Mouse (Mus musculus): Measurements from ENCODE around the gene Ano1.

Gene Ano1

GRCm38 (mm10) chr7:144751833-144752232, at the start of gene Ano1:
Ano1 (minus strand) TSS chr7:144751974.
- no peak for DNase-seq

- DNase-seq: peak; percentile 50
Measured at GRCm38 (mm10) chr7:144798471-144798870, 46.7 kb upstream of the Ano1 start.

- DNase-seq: no peak
Measured at GRCm38 (mm10) chr7:144796986-144797735, 45.4 kb upstream of the Ano1 start.

- DNase-seq: no peak
Measured at GRCm38 (mm10) chr7:144795976-144796474, 44.3 kb upstream of the Ano1 start.

- DNase-seq: peak; percentile 50
Measured at GRCm38 (mm10) chr7:144793296-144793695, 41.5 kb upstream of the Ano1 start.

GRCm38 (mm10) chr7:144791426-144791825, 39.7 kb upstream of the Ano1 start:
- no peak for DNase-seq

GRCm38 (mm10) chr7:144789601-144790556, 38.1 kb upstream of the Ano1 start:
- no peak for DNase-seq

GRCm38 (mm10) chr7:144788631-144789030, 36.9 kb upstream of the Ano1 start:
- DNase-seq: peak; percentile 44

- DNase-seq: no peak
Measured at GRCm38 (mm10) chr7:144787501-144787900, 35.7 kb upstream of the Ano1 start.

- no peak for DNase-seq
Measured at GRCm38 (mm10) chr7:144786571-144786970, 34.8 kb upstream of the Ano1 start.

- DNase-seq: no peak
Measured at GRCm38 (mm10) chr7:144784176-144784575, 32.4 kb upstream of the Ano1 start.

- DNase-seq: no peak
Measured at GRCm38 (mm10) chr7:144782402-144782801, 30.6 kb upstream of the Ano1 start.

GRCm38 (mm10) chr7:144781337-144781736, 29.6 kb upstream of the Ano1 start:
- DNase-seq: peak; percentile 53

GRCm38 (mm10) chr7:144780190-144780589, 28.4 kb upstream of the Ano1 start:
- no peak for DNase-seq

- DNase-seq: no peak
Measured at GRCm38 (mm10) chr7:144779691-144780090, 27.9 kb upstream of the Ano1 start.

GRCm38 (mm10) chr7:144777805-144778204, 26.0 kb upstream of the Ano1 start:
- no peak for DNase-seq

GRCm38 (mm10) chr7:144775804-144776447, 24.2 kb upstream of the Ano1 start:
- DNase-seq: peak; percentile 94

GRCm38 (mm10) chr7:144775214-144775613, 23.4 kb upstream of the Ano1 start:
- no peak for DNase-seq

GRCm38 (mm10) chr7:144774283-144774682, 22.5 kb upstream of the Ano1 start:
- DNase-seq: no peak

- DNase-seq: peak; percentile 44
Measured at GRCm38 (mm10) chr7:144770116-144770515, 18.3 kb upstream of the Ano1 start.

GRCm38 (mm10) chr7:144769434-144770080, 17.8 kb upstream of the Ano1 start:
- no peak for DNase-seq

- DNase-seq: no peak
Measured at GRCm38 (mm10) chr7:144768845-144769244, 17.1 kb upstream of the Ano1 start.

All from kidney, postnatal 10 days (tissue).